Mouse (Mus musculus) forebrain, embryonic 15.5 days (tissue): ENCODE measurements around the gene Mlh3. TPM values are rescaled to one million over a fixed set of nuclear protein-coding genes. Genes with fewer than 3 reads are reported as not detected.

Experiments used
- ATAC-seq: fragments of 200-750 bp; cut with Nextera tagmentation; replicated peaks from 2 replicates; pipeline ENCODE4 v1.8.0; 2017; ENCODE audit warnings: mild to moderate bottlenecking, moderate TSS enrichment, moderate library complexity
- H3K27ac ChIP-seq: fragments of 300-500 bp; sonication (generic); replicated peaks from 2 replicates; pipeline ENCODE4 v1.5.1; 2015; ENCODE audit warnings: mild to moderate bottlenecking, inconsistent platforms
- H3K27me3 ChIP-seq: fragments of 300-500 bp; sonication (generic); 2 replicates; pipeline ENCODE4 v1.6.1; 2015; ENCODE audit warnings: inconsistent platforms
- H3K36me3 ChIP-seq: fragments of 300-500 bp; sonication (generic); 2 replicates; pipeline ENCODE4 v1.6.1; 2015; ENCODE audit warnings: mild to moderate bottlenecking, inconsistent platforms
- H3K4me1 ChIP-seq: fragments of 300-500 bp; sonication (generic); 2 replicates; pipeline ENCODE4 v1.6.1; 2015; ENCODE audit warnings: inconsistent platforms
- H3K4me2 ChIP-seq: fragments of 300-500 bp; sonication (generic); replicated peaks from 2 replicates; pipeline ENCODE4 v1.6.1; 2015; ENCODE audit warnings: mild to moderate bottlenecking, inconsistent platforms
- H3K4me3 ChIP-seq: fragments of 300-500 bp; sonication (generic); 2 replicates; pipeline ENCODE4 v1.5.1; 2015; ENCODE audit warnings: mild to moderate bottlenecking, inconsistent platforms
- H3K9ac ChIP-seq: fragments of 300-500 bp; sonication (generic); replicated peaks from 2 replicates; pipeline ENCODE4 v1.6.1; 2015; ENCODE audit warnings: mild to moderate bottlenecking, inconsistent platforms
- H3K9me3 ChIP-seq: fragments of 300-500 bp; sonication (generic); 2 replicates; pipeline ENCODE4 v1.6.1; 2016; ENCODE audit warnings: inconsistent platforms
- WGBS: fragments of 180-500 bp; shearing (Covaris S2); methylation state at CpG from one replicate; pipeline ENCODE4 v1.1.7; 2015; ENCODE audit warnings: mixed read lengths; 5-methylcytosine and 5-hydroxymethylcytosine counted together
- polyA plus RNA-seq: library from polyadenylated mRNA; unstranded; fragments of >200 nt; fragmentation: Nextera tagmentation; extraction: Ambion mirVana; gene quantifications from 2 replicates; pipeline ENCODE4 v1.2.1, GENCODE M21; 2015

Mlh3 gene
- 10.3 and 10.7 TPM in 2 replicates for polyA plus RNA-seq

DNA sequence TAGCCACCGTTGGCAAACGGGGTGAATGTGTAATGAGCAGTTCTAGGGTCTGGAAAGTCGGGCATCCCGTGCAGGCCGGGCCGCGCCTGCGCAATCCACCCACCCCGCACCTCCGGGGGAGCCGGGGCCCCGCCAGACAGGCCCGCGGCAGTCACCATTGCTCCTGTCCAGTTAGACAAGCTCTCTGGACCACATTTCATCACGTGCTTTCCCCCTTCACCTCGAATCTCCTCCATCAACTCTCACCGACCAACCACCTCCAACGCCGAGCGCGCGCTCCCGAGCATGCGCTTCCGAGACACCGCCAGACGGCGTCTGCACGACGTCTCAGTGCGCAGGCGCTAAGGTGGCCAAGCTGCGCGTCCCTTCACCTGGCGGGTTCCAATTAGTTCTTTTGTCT, at the start of gene Mlh3:
TSS of gene Mlh3 (minus strand) at position 281 of the 400 bp plus-strand sequence.
- Histone ChIP-seq H3K27me3 (no peaks in the 10 kb centered on the region), H3K9me3 (no peaks in the 10 kb centered on the region), H3K9ac (peak within 1 kb of the TSS; percentile 85), H3K4me1 (peaks cover 10% of the 10 kb centered on the region), H3K27ac (peak within 1 kb of the TSS; percentile 92), H3K36me3 (no peaks in the 10 kb centered on the region), H3K4me3 (peak within 1 kb of the TSS; percentile 84), H3K4me2 (peak within 1 kb of the TSS; percentile 61)
- ATAC-seq, result peak; percentile 97
- under 1% methylated on average over 35 of the region's 35 CpGs for WGBS

GRCm38 (mm10) chr12:85308651-85309050, 38.3 kb upstream of the Mlh3 start:
- WGBS, result 59% methylated on average over 3 of the region's 3 CpGs
- no peak for ATAC-seq
- no peaks in the 10 kb centered on the region for H3K27me3 ChIP-seq
- H3K4me2 ChIP-seq, result no peak overlapping the region
- no peak overlapping the region for H3K9ac ChIP-seq
- no peak overlapping the region for H3K27ac ChIP-seq
- no peaks in the 10 kb centered on the region for H3K9me3 ChIP-seq
- H3K4me1 ChIP-seq, result no peaks in the 10 kb centered on the region
- no peak overlapping the region for H3K4me3 ChIP-seq
- peaks cover 90% of the 10 kb centered on the region for H3K36me3 ChIP-seq

DNA sequence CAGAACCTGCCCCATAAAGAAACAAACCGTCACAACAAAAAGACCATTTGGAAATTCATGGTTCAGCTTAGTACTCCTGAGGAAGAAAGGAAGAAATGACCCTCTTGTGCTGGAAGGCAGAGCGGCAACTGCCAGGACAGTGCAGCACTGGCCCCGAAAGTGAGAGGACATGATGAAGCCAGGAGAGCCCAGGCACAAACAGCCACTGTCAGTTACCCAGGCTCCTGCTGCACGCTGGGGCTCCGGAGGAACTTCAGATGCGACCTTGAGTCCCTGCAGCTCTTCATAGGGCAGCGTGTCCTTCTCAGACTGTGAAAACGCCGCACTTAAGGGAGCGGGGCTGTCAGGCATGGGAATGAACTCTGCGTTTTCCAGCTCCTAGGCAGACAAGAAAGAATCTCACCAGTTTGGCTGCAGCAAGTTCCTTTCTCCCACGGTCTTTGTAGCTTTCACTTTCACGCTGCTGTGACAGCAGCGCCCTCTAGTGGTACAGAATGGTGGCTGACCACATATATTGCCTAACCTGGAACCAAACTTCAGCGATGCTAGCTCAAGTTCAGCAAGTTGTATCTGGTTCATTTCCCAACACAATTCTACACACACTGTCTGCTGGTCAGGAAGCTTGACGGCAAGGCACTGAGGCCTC, 35.0 kb upstream of the Mlh3 start:
- H3K4me3 ChIP-seq, result no peak overlapping the region
- 46% methylated on average over 16 of the region's 16 CpGs for WGBS
- no peaks in the 10 kb centered on the region for H3K27me3 ChIP-seq
- H3K4me2 ChIP-seq, result no peak overlapping the region
- H3K27ac ChIP-seq, result no peak overlapping the region; the same call in 1 of the 2 replicates
- no peak overlapping the region for H3K9ac ChIP-seq
- ATAC-seq, result peak; percentile 58
- peaks cover 89% of the 10 kb centered on the region for H3K36me3 ChIP-seq
- no peaks in the 10 kb centered on the region for H3K4me1 ChIP-seq
- H3K9me3 ChIP-seq, result no peaks in the 10 kb centered on the region

- 83% methylated on average over 4 of the region's 4 CpGs for WGBS
- H3K9ac ChIP-seq, result no peak overlapping the region
Measured at GRCm38 (mm10) chr12:85304725-85305124, 34.3 kb upstream of the Mlh3 start.

GRCm38 (mm10) chr12:85303256-85303655, 32.9 kb upstream of the Mlh3 start:
- Histone ChIP-seq H3K9ac (no peak overlapping the region), H3K4me1 (no peaks in the 10 kb centered on the region), H3K4me3 (no peak overlapping the region), H3K4me2 (no peak overlapping the region), H3K36me3 (peaks cover 78% of the 10 kb centered on the region), H3K27ac (no peak overlapping the region), H3K9me3 (no peaks in the 10 kb centered on the region), H3K27me3 (no peaks in the 10 kb centered on the region)
- no peak for ATAC-seq
- WGBS, result 85% methylated on average over 2 of the region's 2 CpGs

More at GRCm38 (mm10) chr12:85304725-85305124, 34.3 kb upstream of the Mlh3 start:
- H3K4me1 ChIP-seq, result no peaks in the 10 kb centered on the region
- H3K27me3 ChIP-seq, result no peaks in the 10 kb centered on the region
- H3K27ac ChIP-seq, result no peak overlapping the region
- peaks cover 87% of the 10 kb centered on the region for H3K36me3 ChIP-seq
- H3K4me2 ChIP-seq, result no peak overlapping the region
- no peak overlapping the region for H3K4me3 ChIP-seq
- ATAC-seq, result no peak
- H3K9me3 ChIP-seq, result no peaks in the 10 kb centered on the region

DNA sequence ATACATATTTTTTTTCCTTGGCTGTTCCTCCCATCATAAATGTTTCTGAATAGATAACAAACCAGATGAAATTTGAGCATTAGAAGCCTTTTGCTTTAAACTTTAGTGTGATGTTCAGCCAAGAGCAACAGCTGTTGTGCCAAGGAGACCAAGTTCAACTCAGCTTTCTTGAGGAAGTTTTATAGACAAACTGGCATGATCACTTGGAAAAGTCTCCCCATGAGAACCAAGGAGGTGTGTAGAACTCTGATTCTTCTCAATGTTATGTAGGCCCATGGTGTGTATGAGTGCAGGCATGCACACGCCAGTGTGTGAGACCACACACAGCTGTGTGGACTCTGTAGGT, 28.4 kb upstream of the Mlh3 start:
- Histone ChIP-seq H3K4me2 (no peak overlapping the region), H3K9ac (no peak overlapping the region), H3K9me3 (no peaks in the 10 kb centered on the region), H3K27ac (no peak overlapping the region), H3K36me3 (peaks cover 40% of the 10 kb centered on the region), H3K27me3 (no peaks in the 10 kb centered on the region), H3K4me3 (no peak overlapping the region), H3K4me1 (no peaks in the 10 kb centered on the region)
- WGBS, result 91% methylated on average over 1 of the region's 1 CpGs
- no peak for ATAC-seq

- Histone ChIP-seq H3K4me1 (no peaks in the 10 kb centered on the region), H3K4me3 (no peak overlapping the region), H3K9ac (no peak overlapping the region), H3K4me2 (no peak overlapping the region), H3K27me3 (no peaks in the 10 kb centered on the region), H3K36me3 (peaks cover 37% of the 10 kb centered on the region), H3K9me3 (no peaks in the 10 kb centered on the region), H3K27ac (no peak overlapping the region)
- no peak for ATAC-seq
- WGBS, result 90% methylated on average over 11 of the region's 11 CpGs
Measured at GRCm38 (mm10) chr12:85298127-85298834, 27.9 kb upstream of the Mlh3 start.

DNA sequence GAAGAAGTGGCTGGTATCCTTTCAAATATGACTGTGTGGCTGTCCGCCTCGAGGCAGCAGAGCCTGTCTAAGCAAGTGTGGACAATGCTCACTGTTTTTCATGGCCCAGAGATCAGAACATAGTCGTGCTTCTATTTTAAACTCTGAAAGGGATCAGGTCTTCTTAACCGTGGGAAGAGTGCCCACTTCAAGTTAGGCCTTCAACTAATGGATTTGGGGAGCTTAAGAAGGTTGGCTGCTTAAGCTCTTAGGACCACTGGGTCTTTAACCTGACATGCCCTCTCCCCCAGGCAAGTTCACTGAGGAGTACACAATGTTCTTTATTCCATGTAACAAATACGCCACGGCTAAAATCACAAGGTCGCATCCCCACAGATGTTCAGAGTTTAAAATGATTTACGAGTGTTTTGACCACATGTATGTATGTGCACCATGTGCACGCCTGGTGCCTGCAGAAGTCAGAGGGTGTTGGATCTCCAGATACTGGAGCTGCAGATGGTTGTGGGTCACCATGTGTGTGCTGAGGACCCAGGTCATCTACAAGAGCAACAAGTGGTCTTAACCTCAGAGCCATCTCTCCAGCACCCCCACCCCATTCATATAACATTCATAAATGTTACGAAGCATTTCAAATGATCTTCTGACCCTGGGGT, 27.1 kb upstream of the Mlh3 start:
- no peak for ATAC-seq
- WGBS, result 82% methylated on average over 10 of the region's 10 CpGs
- H3K4me3 ChIP-seq, result no peak overlapping the region
- H3K4me2 ChIP-seq, result no peak overlapping the region
- no peak overlapping the region for H3K9ac ChIP-seq
- H3K4me1 ChIP-seq, result no peaks in the 10 kb centered on the region
- H3K9me3 ChIP-seq, result no peaks in the 10 kb centered on the region
- no peak overlapping the region for H3K27ac ChIP-seq
- H3K27me3 ChIP-seq, result no peaks in the 10 kb centered on the region
- H3K36me3 ChIP-seq, result peaks cover 31% of the 10 kb centered on the region

- 67% methylated on average over 5 of the region's 5 CpGs for WGBS
- H3K4me1 ChIP-seq, result no peaks in the 10 kb centered on the region
- H3K9ac ChIP-seq, result no peak overlapping the region
- H3K4me2 ChIP-seq, result no peak overlapping the region
- no peak overlapping the region for H3K4me3 ChIP-seq
- no peak overlapping the region for H3K27ac ChIP-seq
- no peaks in the 10 kb centered on the region for H3K27me3 ChIP-seq
- ATAC-seq, result no peak
- no peaks in the 10 kb centered on the region for H3K9me3 ChIP-seq
- H3K36me3 ChIP-seq, result peaks cover 26% of the 10 kb centered on the region
Measured at GRCm38 (mm10) chr12:85296915-85297314, 26.5 kb upstream of the Mlh3 start.

DNA sequence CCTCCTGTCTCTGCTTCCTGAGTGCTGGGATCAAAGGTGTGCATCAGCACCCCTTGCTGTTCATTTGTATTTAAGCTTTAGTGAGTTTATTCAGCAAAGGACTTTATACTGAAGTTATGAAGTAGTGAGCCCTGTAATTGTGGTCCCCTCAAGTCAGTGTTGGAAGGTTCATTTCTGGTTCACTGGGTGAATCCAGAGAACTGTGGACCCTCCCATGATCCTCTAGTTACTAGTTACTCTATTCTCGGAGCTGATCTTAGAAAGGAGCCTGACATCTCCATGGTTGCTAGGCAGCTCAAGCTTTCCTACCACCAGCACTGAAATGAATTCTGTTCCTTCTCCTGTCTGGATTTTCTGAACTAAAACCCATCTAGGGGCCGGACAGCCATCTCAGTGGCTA, 25.1 kb upstream of the Mlh3 start:
- no peaks in the 10 kb centered on the region for H3K27me3 ChIP-seq
- no peak for ATAC-seq
- H3K36me3 ChIP-seq, result peaks cover 12% of the 10 kb centered on the region
- H3K4me2 ChIP-seq, result no peak overlapping the region
- no peak overlapping the region for H3K27ac ChIP-seq
- no peak overlapping the region for H3K4me3 ChIP-seq
- H3K4me1 ChIP-seq, result no peaks in the 10 kb centered on the region
- no peaks in the 10 kb centered on the region for H3K9me3 ChIP-seq
- WGBS, result 90% methylated on average over 2 of the region's 2 CpGs
- no peak overlapping the region for H3K9ac ChIP-seq

DNA sequence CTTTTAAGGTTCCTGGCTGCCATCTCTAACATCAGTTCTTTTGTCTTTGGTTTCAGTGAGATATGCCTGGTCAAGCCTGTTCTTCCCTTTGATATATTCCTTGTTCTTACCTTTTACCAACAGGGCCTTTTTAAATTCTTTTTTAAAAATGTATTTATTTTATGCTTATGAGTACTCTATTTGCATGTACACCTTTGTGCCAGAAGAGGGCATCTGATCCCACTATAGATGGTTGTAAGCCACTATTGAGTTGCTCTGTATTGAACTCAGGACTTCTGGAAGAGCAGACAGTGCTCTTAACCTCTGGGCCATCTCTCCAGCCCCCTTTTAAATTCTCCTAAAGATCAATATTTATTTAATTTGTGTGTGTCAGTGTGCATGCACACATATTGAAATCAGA, 22.5 kb upstream of the Mlh3 start:
- no peak overlapping the region for H3K4me3 ChIP-seq
- ATAC-seq, result no peak
- H3K27ac ChIP-seq, result no peak overlapping the region
- H3K9ac ChIP-seq, result no peak overlapping the region
- H3K4me2 ChIP-seq, result no peak overlapping the region
- peaks cover 14% of the 10 kb centered on the region for H3K4me1 ChIP-seq
- H3K27me3 ChIP-seq, result no peaks in the 10 kb centered on the region
- H3K9me3 ChIP-seq, result no peaks in the 10 kb centered on the region
- no peaks in the 10 kb centered on the region for H3K36me3 ChIP-seq

DNA sequence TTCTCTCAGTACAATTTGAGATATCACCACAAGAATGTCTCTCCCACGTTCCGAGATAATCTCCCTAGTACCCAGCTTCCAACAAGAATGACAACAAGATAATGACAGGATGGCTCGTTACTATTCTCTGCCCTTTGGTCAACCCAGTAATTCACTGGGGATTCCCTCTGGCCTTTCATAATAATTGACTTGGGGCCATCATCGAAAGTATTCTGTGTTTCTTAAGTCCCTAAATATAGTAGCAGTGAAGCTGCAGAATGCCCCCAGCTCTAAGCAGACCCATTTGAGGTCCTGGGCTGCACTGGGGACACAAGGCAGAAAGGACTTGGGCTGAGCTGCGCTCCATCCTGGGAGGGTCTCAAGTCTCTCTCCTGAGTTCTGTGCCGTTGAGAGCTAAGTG, 21.9 kb upstream of the Mlh3 start:
- H3K27ac ChIP-seq, result no peak overlapping the region
- no peaks in the 10 kb centered on the region for H3K36me3 ChIP-seq
- H3K4me1 ChIP-seq, result peaks cover 15% of the 10 kb centered on the region
- no peak for ATAC-seq
- no peaks in the 10 kb centered on the region for H3K27me3 ChIP-seq
- no peak overlapping the region for H3K9ac ChIP-seq
- no peaks in the 10 kb centered on the region for H3K9me3 ChIP-seq
- WGBS, result 76% methylated on average over 6 of the region's 6 CpGs
- H3K4me2 ChIP-seq, result no peak overlapping the region
- H3K4me3 ChIP-seq, result no peak overlapping the region
